Mouse (Mus musculus) cerebellum, adult (tissue): ENCODE results near the gene Uimc1.

Experiments used
- ATAC-seq: cut with Nextera tagmentation; 2 replicates; pipeline ENCODE4 v1.9.2; 2017; ENCODE audit warnings: mild to moderate bottlenecking, moderate library complexity, mixed read lengths; ENCODE audit not compliant: insufficient number of reproducible peaks, low FRiP score, low TSS enrichment

Gene Uimc1

GRCm38 (mm10) chr13:55002090-55002489, 98.0 kb downstream of the Uimc1 start:
- ATAC-seq: no peak

GRCm38 (mm10) chr13:55000433-55000832, 99.7 kb downstream of the Uimc1 start:
- no peak for ATAC-seq

- ATAC-seq: no peak
Observed at GRCm38 (mm10) chr13:54997568-54997967, 102.5 kb downstream of the Uimc1 start.

GRCm38 (mm10) chr13:54995161-54995560, 104.9 kb downstream of the Uimc1 start:
- ATAC-seq: no peak

- ATAC-seq: no peak
Observed at GRCm38 (mm10) chr13:54994576-54994975, 105.5 kb downstream of the Uimc1 start.

GRCm38 (mm10) chr13:54992215-54992614, 107.9 kb downstream of the Uimc1 start:
- ATAC-seq: no peak

GRCm38 (mm10) chr13:54988181-54988760, 111.8 kb downstream of the Uimc1 start:
- ATAC-seq: no peak

GRCm38 (mm10) chr13:54987405-54987804, 112.7 kb downstream of the Uimc1 start:
- no peak for ATAC-seq

- no peak for ATAC-seq
Observed at GRCm38 (mm10) chr13:54983614-54984013, 116.5 kb downstream of the Uimc1 start.

- no peak for ATAC-seq
Observed at GRCm38 (mm10) chr13:54983001-54983400, 117.1 kb downstream of the Uimc1 start.

- no peak for ATAC-seq
Observed at GRCm38 (mm10) chr13:54980957-54981356, 119.1 kb downstream of the Uimc1 start.

- no peak; the same call in 1 of the 2 replicates for ATAC-seq
Observed at GRCm38 (mm10) chr13:54978804-54979203, 121.3 kb downstream of the Uimc1 start.
